Mouse (Mus musculus) small intestine, adult 10 weeks (tissue): ENCODE measurements around the gene Efhd1. TPM values are rescaled to one million over a fixed set of nuclear protein-coding genes. Genes with fewer than 3 reads are reported as not detected.

ENCODE experiments used
- polyA plus RNA-seq: library from polyadenylated mRNA; stranded (reverse); fragments of 350-450 nt; fragmentation: Illumina TruSeq; extraction: RNeasy Lipid Tissue Mini Kit (QIAGEN cat#74804); gene quantifications from one replicate; pipeline ENCODE4 v1.2.3, GENCODE M21; 2014; ENCODE audit warnings: low replicate concordance

The Efhd1 gene
- polyA plus RNA-seq: 2.2 TPM

GRCm38 (mm10) chr1:87264134-87265006, at the start of gene Efhd1:
TSS of gene Efhd1 (plus strand) at chr1:87264363.

GRCm38 (mm10) chr1:87326742-87327163, 62.6 kb downstream of the Efhd1 start, which contains the start of gene Gigyf2:
TSS of gene Gigyf2 (plus strand) at chr1:87326998.

Other genes starting within 250 kb of the Efhd1 start
- 0.56 TPM for gene Alppl2, start 174.4 kb upstream of the Efhd1 start, polyA plus RNA-seq
- 161 TPM for gene Alpi, start 162.8 kb upstream of the Efhd1 start, polyA plus RNA-seq
- gene Akp3, start 139.4 kb upstream of the Efhd1 start, polyA plus RNA-seq: 179 TPM
- not detected for gene Ecel1, start 107.8 kb upstream of the Efhd1 start, polyA plus RNA-seq
- gene Prss56, start 81.0 kb upstream of the Efhd1 start, polyA plus RNA-seq: not detected
- not detected for gene Chrnd, start 73.8 kb upstream of the Efhd1 start, polyA plus RNA-seq
- gene Chrng, start 59.7 kb upstream of the Efhd1 start, polyA plus RNA-seq: not detected
- 24.5 TPM for gene Eif4e2, start 50.4 kb upstream of the Efhd1 start, polyA plus RNA-seq
- gene Gigyf2, start 62.6 kb downstream of the Efhd1 start, polyA plus RNA-seq: 76.6 TPM
- 0.56 TPM for gene Kcnj13, start 130.4 kb downstream of the Efhd1 start, polyA plus RNA-seq
- gene Snorc, start 205.9 kb downstream of the Efhd1 start, polyA plus RNA-seq: not detected
- gene Neu2, start 245.5 kb downstream of the Efhd1 start, polyA plus RNA-seq: 0.74 TPM